Mouse (Mus musculus): ENCODE results near the gene H2-Q2. TPM values are rescaled to one million over a fixed set of nuclear protein-coding genes. Genes with fewer than 3 reads are reported as not detected.

H2-Q2 gene
- 1 to 10 TPM; 8.2 to 8.9 TPM for total RNA-seq (2023)

GRCm38 (mm10) chr17:35342071-35342671 lies at the start of gene H2-Q2:
Gene H2-Q2, plus strand, starts transcription at chr17:35342242.

GRCm38 (mm10) chr17:35320327-35321081 lies 21.5 kb upstream of the H2-Q2 start, which contains the start of gene H2-Q1:
Gene H2-Q1, plus strand, starts transcription at chr17:35320405.

GRCm38 (mm10) chr17:35379369-35379728 lies 37.3 kb downstream of the H2-Q2 start, which contains the start of gene H2-Q4:
Gene H2-Q4, plus strand, starts transcription at chr17:35379617.

Other genes starting within 250 kb of the H2-Q2 start
- not detected for gene Ly6g5c, start 234.0 kb upstream of the H2-Q2 start, total RNA-seq (2023)
- 1 to 10 TPM; 1.5 to 1.7 TPM for gene Ly6g5b, start 226.8 kb upstream of the H2-Q2 start, total RNA-seq (2023)
- gene Gpank1, start 220.8 kb upstream of the H2-Q2 start, total RNA-seq (2023), result 10 to 100 TPM; 31.1 to 34.0 TPM
- gene Csnk2b, start 220.2 kb upstream of the H2-Q2 start, total RNA-seq (2023), result 100 to 1,000 TPM; 126 to 147 TPM
- gene D17H6S53E, start 215.9 kb upstream of the H2-Q2 start, total RNA-seq (2023), result 10 to 100 TPM; 16.6 to 25.1 TPM
- under 1 TPM; 0.56 to 0.93 TPM for gene Apom, start 210.2 kb upstream of the H2-Q2 start, total RNA-seq (2023)
- 100 to 1,000 TPM; 412 to 463 TPM for gene Bag6, start 207.1 kb upstream of the H2-Q2 start, total RNA-seq (2023)
- gene Prrc2a, start 177.3 kb upstream of the H2-Q2 start, total RNA-seq (2023), result 100 to 1,000 TPM; 364 to 379 TPM
- gene Aif1, start 166.2 kb upstream of the H2-Q2 start, total RNA-seq (2023), result 1 to 10 TPM; 1.7 to 5.1 TPM
- gene Lst1, start 153.8 kb upstream of the H2-Q2 start, total RNA-seq (2023), result 10 to 100 TPM; 32.6 to 54.4 TPM
- gene Ltb, start 147.8 kb upstream of the H2-Q2 start, total RNA-seq (2023), result 100 to 1,000 TPM; 669 to 686 TPM
- 10 to 100 TPM in 1 of 2 experiments, 1 to 10 TPM in 1; 9.6 to 14.5 TPM for gene Tnf, start 140.2 kb upstream of the H2-Q2 start, total RNA-seq (2023)
- 10 to 100 TPM; 45.0 to 61.0 TPM for gene Lta, start 136.9 kb upstream of the H2-Q2 start, total RNA-seq (2023)
- not detected for gene Gm16181, start 121.4 kb upstream of the H2-Q2 start, total RNA-seq (2023)
- gene Atp6v1g2, start 108.6 kb upstream of the H2-Q2 start, total RNA-seq (2023), result 1 to 10 TPM; 1.2 to 2.9 TPM
- gene Nfkbil1, start 106.5 kb upstream of the H2-Q2 start, total RNA-seq (2023), result 10 to 100 TPM; 11.2 to 16.2 TPM
- gene Ddx39b, start 100.5 kb upstream of the H2-Q2 start, total RNA-seq (2023), result 100 to 1,000 TPM; 440 to 473 TPM
- gene H2-D1, start 79.5 kb upstream of the H2-Q2 start, total RNA-seq (2023), result 1,000 to 10,000 TPM; 1,708 to 1,769 TPM
- 10 to 100 TPM in 1 of 2 experiments, 1 to 10 TPM in 1; 9.7 to 10.1 TPM for gene H2-Q1, start 21.8 kb upstream of the H2-Q2 start, total RNA-seq (2023)
- gene H2-Q4, start 37.4 kb downstream of the H2-Q2 start, total RNA-seq (2023), result 100 to 1,000 TPM; 285 to 307 TPM
- 100 to 1,000 TPM; 249 to 254 TPM for gene H2-Q6, start 82.6 kb downstream of the H2-Q2 start, total RNA-seq (2023)
- 100 to 1,000 TPM; 133 to 144 TPM for gene H2-Q7, start 96.9 kb downstream of the H2-Q2 start, total RNA-seq (2023)
- 10 to 100 TPM; 53.7 to 58.6 TPM for gene H2-Q10, start 127.8 kb downstream of the H2-Q2 start, total RNA-seq (2023)
- gene Pou5f1, start 163.8 kb downstream of the H2-Q2 start, total RNA-seq (2023), result 1 to 10 TPM in 1 of 2 experiments, under 1 TPM in 1; 0.42 to 1.7 TPM
- 1 to 10 TPM; 3.7 to 4.6 TPM for gene Tcf19, start 174.6 kb downstream of the H2-Q2 start, total RNA-seq (2023)
- 10 to 100 TPM; 12.4 TPM for gene Cchcr1, start 174.9 kb downstream of the H2-Q2 start, total RNA-seq (2023)
- gene Psors1c2, start 191.0 kb downstream of the H2-Q2 start, total RNA-seq (2023), result under 1 TPM in 1 of 2 experiments, not detected in 1; 0.90 TPM
- gene Cdsn, start 209.9 kb downstream of the H2-Q2 start, total RNA-seq (2023), result not detected
- gene 2300002M23Rik, start 225.2 kb downstream of the H2-Q2 start, total RNA-seq (2023), result not detected